Mouse (Mus musculus) stomach, embryonic 16.5 days (tissue): ENCODE results near the gene Gramd1c. TPM values are rescaled to one million over a fixed set of nuclear protein-coding genes. Genes with fewer than 3 reads are reported as not detected.

Experiments used
- ATAC-seq: fragments of 200-750 bp; cut with Nextera tagmentation; 2 replicates; pipeline ENCODE4 v1.8.0; 2017; ENCODE audit warnings: moderate number of reproducible peaks, moderate TSS enrichment; ENCODE audit not compliant: insufficient read depth, low FRiP score
- H3K27ac ChIP-seq: fragments of 300-500 bp; sonication (generic); 2 replicates; pipeline ENCODE4 v1.5.1; 2014; ENCODE audit warnings: low read length
- H3K27me3 ChIP-seq: fragments of 300-500 bp; sonication (generic); 2 replicates; pipeline ENCODE4 v1.6.1; 2014; ENCODE audit warnings: low read length, control low read depth, mixed read lengths; ENCODE audit not compliant: control insufficient read depth, insufficient read depth
- H3K36me3 ChIP-seq: fragments of 300-500 bp; sonication (generic); 2 replicates; pipeline ENCODE4 v1.6.1; 2014; ENCODE audit warnings: low read length; ENCODE audit not compliant: control insufficient read depth, insufficient read depth
- H3K4me1 ChIP-seq: fragments of 300-500 bp; sonication (generic); 2 replicates; pipeline ENCODE4 v1.6.1; 2014; ENCODE audit warnings: low read length, control low read depth, mixed read lengths; ENCODE audit not compliant: control insufficient read depth, insufficient read depth
- H3K4me2 ChIP-seq: fragments of 300-500 bp; sonication (generic); 2 replicates; pipeline ENCODE4 v1.6.1; 2014; ENCODE audit warnings: low read depth, low read length, mixed read lengths
- H3K4me3 ChIP-seq: fragments of 300-500 bp; sonication (generic); replicated peaks from 2 replicates; pipeline ENCODE4 v1.5.1; 2014; ENCODE audit warnings: mild to moderate bottlenecking, low read length
- H3K9ac ChIP-seq: fragments of 300-500 bp; sonication (generic); 2 replicates; pipeline ENCODE4 v1.6.1; 2014; ENCODE audit warnings: low read length
- H3K9me3 ChIP-seq: fragments of 300-500 bp; sonication (generic); replicated peaks from 2 replicates; pipeline ENCODE4 v1.6.1; 2016; ENCODE audit warnings: low read length, control low read depth; ENCODE audit not compliant: control insufficient read depth
- WGBS: fragments of 180-500 bp; shearing (Covaris S2); extraction: QIAGEN DNeasy Blood & Tissue Kit; methylation state at CpG from one replicate; pipeline ENCODE4 v1.1.7; 2014; 5-methylcytosine and 5-hydroxymethylcytosine counted together
- polyA plus RNA-seq: library from polyadenylated mRNA; unstranded; fragments of >200 nt; fragmentation: Nextera tagmentation; extraction: Ambion mirVana; gene quantifications from 2 replicates; pipeline ENCODE4 v1.2.1, GENCODE M21; 2015

Gene Gramd1c
- polyA plus RNA-seq, 1 experiment from 2014 or later: 6.8 TPM

GRCm38 (mm10) chr16:43958038-43958437, 105.1 kb downstream of the Gramd1c start:
- no peak overlapping the region for H3K9ac ChIP-seq
- H3K4me3 ChIP-seq: no peak overlapping the region
- H3K27ac ChIP-seq: no peak overlapping the region
- no peak for ATAC-seq
- no peaks in the 10 kb centered on the region for H3K9me3 ChIP-seq
- 89% methylated on average over 4 of the region's 4 CpGs for WGBS
- no peaks in the 10 kb centered on the region for H3K27me3 ChIP-seq
- H3K4me2 ChIP-seq: no peak overlapping the region
- no peaks in the 10 kb centered on the region for H3K36me3 ChIP-seq
- H3K4me1 ChIP-seq: 0 out of 2 replicates have a peak, but pooled peaks cover 4% of the 10 kb centered on the region

GRCm38 (mm10) chr16:43954913-43955312, 108.2 kb downstream of the Gramd1c start:
- WGBS: 45% methylated on average over 6 of the region's 6 CpGs
- H3K4me2 ChIP-seq: no peak overlapping the region
- no peaks in the 10 kb centered on the region for H3K27me3 ChIP-seq
- no peak overlapping the region for H3K4me3 ChIP-seq
- ATAC-seq: no peak; the same call in 1 of the 2 replicates
- H3K9ac ChIP-seq: no peak overlapping the region
- H3K4me1 ChIP-seq: 0 out of 2 replicates have a peak, but pooled peaks cover 4% of the 10 kb centered on the region
- H3K27ac ChIP-seq: no peak overlapping the region
- H3K36me3 ChIP-seq: no peaks in the 10 kb centered on the region
- H3K9me3 ChIP-seq: no peaks in the 10 kb centered on the region

GRCm38 (mm10) chr16:43951591-43951990, 111.6 kb downstream of the Gramd1c start:
- ATAC-seq: peak; percentile 68; the same call in 1 of the 2 replicates
- WGBS: 52% methylated on average over 4 of the region's 4 CpGs
- no peak overlapping the region for H3K27ac ChIP-seq

GRCm38 (mm10) chr16:43945869-43946268, 117.3 kb downstream of the Gramd1c start:
- 0 out of 2 replicates have a peak, but pooled peaks cover 3% of the 10 kb centered on the region for H3K4me1 ChIP-seq
- 45% methylated on average over 3 of the region's 3 CpGs for WGBS
- no peak overlapping the region for H3K9ac ChIP-seq
- H3K27me3 ChIP-seq: no peaks in the 10 kb centered on the region
- H3K4me2 ChIP-seq: no peak overlapping the region
- H3K4me3 ChIP-seq: no peak overlapping the region
- no peak for ATAC-seq
- H3K27ac ChIP-seq: no peak overlapping the region
- no peaks in the 10 kb centered on the region for H3K36me3 ChIP-seq
- H3K9me3 ChIP-seq: no peaks in the 10 kb centered on the region

More at GRCm38 (mm10) chr16:43951591-43951990, 111.6 kb downstream of the Gramd1c start:
- no peaks in the 10 kb centered on the region for H3K9me3 ChIP-seq
- no peaks in the 10 kb centered on the region for H3K27me3 ChIP-seq
- 0 out of 2 replicates have a peak, but pooled peaks cover 4% of the 10 kb centered on the region for H3K4me1 ChIP-seq
- H3K4me2 ChIP-seq: no peak overlapping the region
- H3K4me3 ChIP-seq: no peak overlapping the region
- H3K36me3 ChIP-seq: no peaks in the 10 kb centered on the region
- H3K9ac ChIP-seq: no peak overlapping the region

GRCm38 (mm10) chr16:43945351-43945750, 117.8 kb downstream of the Gramd1c start:
- no peaks in the 10 kb centered on the region for H3K9me3 ChIP-seq
- WGBS: 55% methylated on average over 3 of the region's 3 CpGs
- no peak overlapping the region for H3K4me3 ChIP-seq
- 0 out of 2 replicates have a peak, but pooled peaks cover 3% of the 10 kb centered on the region for H3K4me1 ChIP-seq
- no peaks in the 10 kb centered on the region for H3K27me3 ChIP-seq
- H3K9ac ChIP-seq: no peak overlapping the region
- H3K4me2 ChIP-seq: no peak overlapping the region
- H3K27ac ChIP-seq: no peak overlapping the region
- no peaks in the 10 kb centered on the region for H3K36me3 ChIP-seq
- no peak for ATAC-seq

GRCm38 (mm10) chr16:43940846-43941245, 122.3 kb downstream of the Gramd1c start:
- Histone ChIP-seq H3K27me3 (no peaks in the 10 kb centered on the region), H3K27ac (no peak overlapping the region), H3K4me2 (no peak overlapping the region), H3K4me3 (no peak overlapping the region), H3K4me1 (0 out of 2 replicates have a peak, but pooled peaks cover 2% of the 10 kb centered on the region), H3K9me3 (no peaks in the 10 kb centered on the region), H3K36me3 (no peaks in the 10 kb centered on the region), H3K9ac (no peak overlapping the region)
- ATAC-seq: no peak
- 85% methylated on average over 4 of the region's 4 CpGs for WGBS

- H3K27me3 ChIP-seq: no peaks in the 10 kb centered on the region
- no peak overlapping the region for H3K27ac ChIP-seq
- no peak overlapping the region for H3K4me2 ChIP-seq
- no peak overlapping the region for H3K9ac ChIP-seq
- ATAC-seq: no peak
- no peak overlapping the region for H3K4me3 ChIP-seq
- 47% methylated on average over 3 of the region's 3 CpGs for WGBS
- H3K9me3 ChIP-seq: no peaks in the 10 kb centered on the region
- no peaks in the 10 kb centered on the region for H3K4me1 ChIP-seq
- H3K36me3 ChIP-seq: no peaks in the 10 kb centered on the region
These were observed 127.3 kb downstream of the Gramd1c start for GRCm38 (mm10) chr16:43935892-43936291.

GRCm38 (mm10) chr16:43935367-43935766, 127.8 kb downstream of the Gramd1c start:
- Histone ChIP-seq H3K4me1 (no peaks in the 10 kb centered on the region), H3K9ac (no peak overlapping the region), H3K4me3 (no peak overlapping the region), H3K9me3 (no peaks in the 10 kb centered on the region), H3K27me3 (no peaks in the 10 kb centered on the region), H3K4me2 (no peak overlapping the region), H3K36me3 (no peaks in the 10 kb centered on the region), H3K27ac (no peak overlapping the region)
- no peak for ATAC-seq
- WGBS: 55% methylated on average over 3 of the region's 3 CpGs

GRCm38 (mm10) chr16:43934856-43935255, 128.3 kb downstream of the Gramd1c start:
- H3K4me1 ChIP-seq: no peaks in the 10 kb centered on the region
- WGBS: 86% methylated on average over 8 of the region's 8 CpGs

More at GRCm38 (mm10) chr16:43934856-43935255, 128.3 kb downstream of the Gramd1c start:
- no peak for ATAC-seq
- Histone ChIP-seq H3K9me3 (no peaks in the 10 kb centered on the region), H3K27ac (no peak overlapping the region), H3K36me3 (no peaks in the 10 kb centered on the region), H3K4me3 (no peak overlapping the region), H3K9ac (no peak overlapping the region), H3K4me2 (no peak overlapping the region), H3K27me3 (no peaks in the 10 kb centered on the region)
